Mouse (Mus musculus) stomach, postnatal 0 days (tissue): ENCODE data around the gene Cldn7.
A peak's percentile ranks its signal among the peaks of the same experiment; 100 is the strongest.

ENCODE experiments used
- CTCF ChIP-seq: IDR thresholded peaks from 2 replicates; pipeline ENCODE4 v1.5.1; 2016; ENCODE audit warnings: antibody characterized with exemption, low read depth, mild to moderate bottlenecking, moderate library complexity
- EP300 ChIP-seq: optimal IDR thresholded peaks from 2 replicates; pipeline ENCODE3; 2016; ENCODE audit warnings: antibody characterized with exemption

GRCm38 (mm10) chr11:69965271-69966005 lies 859 bp downstream of the Cldn7 start:
- TF ChIP-seq EP300 (no peak), CTCF (peak; percentile 8; the same call in 1 of the 2 replicates)
